Mouse (Mus musculus) kidney, postnatal 10 days (tissue): Measurements from ENCODE around the gene Mapk12.

Experiments
- DNase-seq: peaks from one replicate; pipeline ENCODE4 v3.0.0; 2021; ENCODE audit warnings: mixed read lengths

Gene Mapk12

GRCm38 (mm10) chr15:89137378-89138045, 3.0 kb downstream of the Mapk12 start:
- no peak for DNase-seq

DNA sequence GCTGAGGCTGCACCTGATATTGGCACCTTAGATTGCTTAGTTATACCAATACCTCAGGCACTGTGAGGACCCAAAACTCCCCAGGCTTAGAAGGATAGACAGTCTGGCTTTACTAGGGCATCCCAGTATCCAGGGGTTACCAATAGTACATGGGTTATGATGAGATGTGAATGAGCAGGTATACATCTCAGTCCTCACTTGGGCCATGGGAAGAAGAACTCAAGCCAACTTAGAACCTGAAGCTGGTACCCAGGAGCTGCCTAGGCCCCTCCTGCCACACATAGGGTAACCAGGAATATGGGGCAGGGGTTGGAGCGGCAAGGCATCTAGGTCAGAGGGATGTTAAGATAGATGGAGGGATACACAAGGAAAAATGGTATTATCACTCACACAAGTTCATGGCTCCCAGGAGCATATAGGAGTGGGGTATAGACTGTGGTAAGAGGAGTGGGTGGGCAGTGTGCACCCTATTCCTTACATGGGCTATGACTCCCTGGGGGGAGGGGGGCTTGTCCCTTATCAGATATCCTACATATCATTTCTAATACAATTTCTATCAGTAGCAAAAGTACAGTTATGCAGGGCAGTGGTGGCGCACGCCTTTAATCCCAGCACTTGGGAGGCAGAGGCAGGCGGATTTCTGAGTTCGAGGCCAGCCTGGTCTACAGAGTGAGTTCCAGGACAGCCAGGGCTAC, 3.9 kb downstream of the Mapk12 start:
- no peak for DNase-seq

DNA sequence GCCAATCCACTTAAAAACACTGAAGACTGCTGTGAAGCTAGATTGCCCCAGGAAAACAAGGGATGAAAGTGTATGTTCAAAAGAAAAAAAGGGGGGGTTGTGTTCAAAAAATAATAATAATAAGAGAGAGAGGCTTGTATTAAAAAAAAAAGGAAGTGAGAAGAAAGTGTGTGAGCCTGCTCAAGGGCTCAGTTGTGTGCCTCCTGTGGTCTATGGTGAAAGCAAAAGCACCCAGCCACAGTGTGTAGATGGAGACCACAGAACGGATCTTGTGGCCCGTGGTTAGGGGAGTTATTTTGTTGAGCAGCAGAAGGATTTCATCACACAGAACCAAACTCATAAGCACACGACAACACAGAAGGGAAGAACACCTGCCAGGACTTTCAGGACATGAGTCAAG, 9.2 kb downstream of the Mapk12 start:
- DNase-seq, result no peak

- no peak for DNase-seq
These were observed 10.3 kb downstream of the Mapk12 start for GRCm38 (mm10) chr15:89130245-89130644.

DNA sequence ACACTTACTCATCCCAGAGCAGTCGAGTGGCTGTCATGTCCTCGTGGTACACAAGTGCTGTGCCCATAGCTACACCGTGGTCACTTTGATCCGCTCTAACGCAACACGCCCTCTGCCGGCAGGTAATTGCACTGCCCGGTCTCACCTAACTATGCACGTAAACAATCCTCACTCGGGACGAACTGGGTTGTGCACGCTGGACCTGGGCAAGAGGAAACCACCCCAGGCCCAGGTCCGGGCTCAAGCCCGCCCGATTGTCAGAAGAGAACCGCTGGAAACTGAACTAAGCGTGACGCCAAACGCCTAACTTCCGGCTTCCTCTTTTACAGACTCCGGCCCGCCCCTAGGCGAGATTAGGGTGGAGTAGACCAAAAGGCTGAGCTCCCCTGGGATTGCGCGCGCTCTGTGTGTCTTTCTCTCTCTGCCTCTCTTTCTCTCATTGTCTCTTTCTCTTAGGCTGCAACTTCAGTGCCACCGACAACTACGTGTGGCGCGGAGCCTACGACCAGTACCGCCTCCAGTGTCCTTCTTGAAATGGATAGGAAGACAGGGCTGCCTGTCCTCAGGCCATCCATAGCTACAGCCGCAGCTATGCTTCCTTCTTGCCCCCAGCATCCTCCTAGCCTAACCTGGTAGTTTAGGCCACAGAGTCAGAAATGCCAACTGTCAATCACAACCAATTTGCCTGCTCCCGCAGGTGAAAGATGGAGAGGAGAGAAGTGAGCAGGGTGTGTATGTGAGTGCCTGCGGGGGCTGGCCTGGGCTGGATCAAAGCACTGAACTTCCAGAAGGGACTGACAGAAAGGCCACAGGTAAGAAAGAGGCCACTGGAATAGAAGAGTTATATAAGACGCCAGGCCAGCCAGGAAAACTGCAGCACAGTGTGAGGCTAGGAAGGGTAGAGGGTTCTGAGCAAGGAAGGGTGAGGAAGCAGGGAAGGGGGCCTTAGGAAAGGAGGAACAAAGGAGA, 11.8 kb downstream of the Mapk12 start, which contains the start of gene Hdac10:
Gene Hdac10, minus strand, starts transcription at position 319 of the 969 bp plus-strand sequence.
- DNase-seq, result peak; percentile 90

DNA sequence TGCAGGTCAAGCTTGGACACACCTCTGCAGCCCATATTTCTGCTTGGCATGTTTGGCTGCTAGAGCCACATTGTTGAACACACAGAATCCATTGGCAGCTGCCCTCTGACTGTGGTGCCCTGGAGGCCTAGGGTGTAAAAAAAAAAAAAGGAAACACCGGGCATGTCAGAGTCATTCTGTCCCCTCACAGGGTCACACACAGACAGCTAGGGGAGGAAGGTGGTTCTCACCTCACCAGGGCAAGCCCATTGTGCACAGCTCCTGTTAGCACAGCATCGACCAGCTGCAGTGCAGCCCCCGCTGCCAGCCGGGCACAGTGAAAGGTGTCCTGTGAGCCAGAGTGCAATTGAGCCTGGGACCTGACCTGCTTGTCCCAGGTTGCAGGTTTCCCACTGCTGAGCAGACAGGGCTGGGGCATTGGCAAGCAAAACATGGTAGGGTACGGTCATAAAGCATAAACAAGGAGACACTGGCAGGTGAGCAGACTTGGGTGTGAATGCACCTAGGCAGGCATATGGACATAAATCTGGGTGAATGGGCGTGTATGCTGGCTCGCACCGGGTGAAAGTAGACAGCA, 13.1 kb downstream of the Mapk12 start:
- no peak for DNase-seq

- DNase-seq, result no peak
These were observed 13.9 kb downstream of the Mapk12 start for GRCm38 (mm10) chr15:89126622-89127021.

DNA sequence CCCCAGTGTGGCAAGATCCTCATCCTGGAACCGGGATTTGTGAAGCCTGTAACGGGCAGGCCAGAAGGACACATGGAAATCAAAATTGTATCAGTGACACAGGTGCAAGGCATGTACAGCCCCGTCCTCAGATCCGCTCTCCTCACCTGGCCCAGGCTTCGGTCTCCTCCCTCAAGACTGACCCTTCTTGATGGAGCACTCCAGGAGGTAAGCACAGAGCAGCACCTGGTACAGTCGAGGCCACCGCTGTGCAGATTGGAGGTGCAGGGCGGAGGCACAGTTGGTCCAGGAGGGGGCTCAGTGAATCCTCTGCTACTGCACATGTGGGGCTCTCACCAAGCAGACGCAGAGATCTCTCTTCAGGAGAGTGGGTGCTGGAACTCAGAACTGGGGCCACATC, 15.2 kb downstream of the Mapk12 start:
- no peak for DNase-seq

GRCm38 (mm10) chr15:89124312-89124711, 16.2 kb downstream of the Mapk12 start:
- DNase-seq, result no peak

GRCm38 (mm10) chr15:89123595-89123994, 16.9 kb downstream of the Mapk12 start:
- peak; percentile 66 for DNase-seq

GRCm38 (mm10) chr15:89122649-89123366, 17.7 kb downstream of the Mapk12 start, which contains the start of gene Tubgcp6:
TSS of gene Tubgcp6 (minus strand) at chr15:89123112.
- peak; percentile 97 for DNase-seq

DNA sequence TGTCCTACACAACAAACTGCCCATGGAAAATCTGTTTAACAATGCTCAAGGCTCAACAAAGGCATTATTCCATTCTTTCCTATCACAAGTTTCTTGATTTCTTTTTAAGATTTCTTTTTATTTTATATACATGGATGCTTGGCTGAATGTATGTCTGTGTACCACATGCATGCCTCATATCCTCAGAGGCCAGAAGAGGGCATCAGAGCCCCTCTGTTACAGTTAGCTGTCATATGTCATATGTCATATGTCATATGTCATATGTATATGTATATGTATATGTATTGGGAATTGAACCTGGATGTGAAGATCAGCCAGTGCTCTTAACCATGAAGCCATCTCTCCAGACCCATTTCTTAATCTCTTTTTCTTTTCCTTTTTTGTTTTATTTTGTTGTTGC, 22.5 kb downstream of the Mapk12 start:
- DNase-seq, result no peak

- no peak for DNase-seq
These were observed 30.4 kb downstream of the Mapk12 start for GRCm38 (mm10) chr15:89110147-89110546.

DNA sequence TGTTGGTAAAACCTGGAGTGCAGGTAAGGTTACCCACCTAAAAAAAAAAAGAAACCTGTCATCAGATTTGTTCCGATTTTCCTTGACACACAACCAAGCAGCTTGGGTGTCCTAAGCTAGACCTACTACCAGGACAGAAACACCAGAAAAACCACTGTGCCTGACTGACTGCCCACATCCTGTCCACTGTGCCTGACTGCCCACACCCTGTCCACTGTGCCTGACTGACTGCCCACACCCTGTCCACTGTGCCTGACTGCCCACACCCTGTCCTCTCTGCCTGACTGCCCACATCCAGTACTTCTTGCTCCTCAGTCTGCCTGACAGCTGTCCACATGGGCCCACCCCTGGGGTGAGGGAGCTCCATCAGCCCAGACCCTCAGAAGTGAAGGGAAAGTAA, 33.5 kb downstream of the Mapk12 start:
- DNase-seq, result no peak

- no peak for DNase-seq
These were observed 34.4 kb downstream of the Mapk12 start for GRCm38 (mm10) chr15:89106073-89106472.

GRCm38 (mm10) chr15:89104425-89104824, 36.1 kb downstream of the Mapk12 start:
- DNase-seq, result no peak

DNA sequence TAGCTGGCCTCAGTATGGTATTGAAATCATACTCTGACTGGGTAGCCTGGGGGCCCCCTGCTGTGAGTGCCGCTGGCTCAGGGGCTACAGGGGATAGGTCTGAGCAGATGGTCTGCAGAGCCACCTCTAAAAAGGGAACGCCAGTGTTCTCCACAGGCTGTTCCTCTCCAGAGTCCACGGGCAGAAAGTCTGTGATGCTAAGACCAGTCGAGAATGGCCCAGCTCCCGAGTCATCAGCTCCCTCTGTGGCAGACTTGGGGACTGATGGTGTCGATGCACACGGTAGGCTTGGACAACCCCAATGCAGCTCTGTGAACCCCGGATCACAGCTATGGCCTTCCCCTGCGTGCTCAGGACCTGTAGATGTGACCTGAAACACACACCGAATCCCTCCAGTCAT, 36.6 kb downstream of the Mapk12 start:
- no peak for DNase-seq

GRCm38 (mm10) chr15:89102646-89103045, 37.9 kb downstream of the Mapk12 start:
- DNase-seq, result peak; percentile 10

GRCm38 (mm10) chr15:89100823-89101222, 39.7 kb downstream of the Mapk12 start:
- DNase-seq, result no peak

- no peak for DNase-seq
These were observed 41.9 kb downstream of the Mapk12 start for GRCm38 (mm10) chr15:89098616-89099015.

DNA sequence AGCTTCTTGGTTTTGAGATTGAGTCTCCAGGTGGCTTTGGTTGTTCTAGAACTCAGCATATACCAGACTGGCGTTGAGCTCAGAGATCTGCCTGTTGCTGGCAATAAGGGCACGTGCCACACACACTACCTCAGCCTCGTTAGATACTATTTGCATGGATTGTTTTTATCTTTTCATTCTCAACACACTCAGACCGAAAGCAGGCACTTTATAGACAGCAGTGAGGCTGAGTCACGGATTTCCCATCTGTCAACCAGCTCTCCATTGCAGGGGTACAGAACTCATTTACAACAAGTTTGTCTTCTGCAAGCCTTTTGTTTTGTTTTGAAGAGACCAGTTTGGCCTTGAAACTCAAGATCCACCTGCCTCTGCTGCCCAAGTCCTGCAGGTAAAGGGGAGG, 43.1 kb downstream of the Mapk12 start:
- DNase-seq, result no peak

DNA sequence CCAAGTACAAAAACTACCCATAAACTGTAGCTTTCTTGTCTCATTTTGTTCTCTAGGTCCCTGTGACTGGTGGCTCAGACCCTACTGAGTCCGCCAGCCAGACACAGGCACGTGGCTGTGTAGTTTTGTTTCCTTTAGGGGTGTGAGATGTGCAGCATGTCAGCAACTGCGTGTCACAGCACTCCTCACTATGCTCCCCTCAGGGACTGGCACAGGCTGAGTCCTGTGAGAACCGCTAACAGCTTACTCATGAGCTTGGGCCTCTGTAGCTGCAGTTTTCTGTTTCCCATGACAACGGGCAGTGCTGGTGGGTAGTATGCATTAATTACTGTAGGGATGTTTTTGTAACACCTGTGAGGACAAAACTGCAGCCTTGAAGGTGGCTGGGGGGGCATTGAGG, 48.3 kb downstream of the Mapk12 start:
- no peak for DNase-seq
